Mouse (Mus musculus): ENCODE data around the gene Esyt2.
"Not testable (repeated sequence)": the region's sequence is repeated elsewhere in the genome, so short reads cannot be mapped to it uniquely, and the experiment has no call there.

The Esyt2 gene

GRCm38 (mm10) chr12:116280653-116281364 lies at the start of gene Esyt2:
Gene Esyt2, plus strand, starts transcription at chr12:116281196.
- DNase-seq (ENCODE audit: low read depth) = peak; percentile 98

- DNase-seq (ENCODE audit: low read depth) = no peak
These were observed 49.4 kb upstream of the Esyt2 start for GRCm38 (mm10) chr12:116231612-116232011.

- no peak for DNase-seq (ENCODE audit: low read depth)
These were observed 48.9 kb upstream of the Esyt2 start for GRCm38 (mm10) chr12:116232061-116232460.

- peak; percentile 64 for DNase-seq (ENCODE audit: low read depth)
These were observed 45.6 kb upstream of the Esyt2 start for GRCm38 (mm10) chr12:116235356-116235755.

- no peak for DNase-seq (ENCODE audit: low read depth)
These were observed 44.3 kb upstream of the Esyt2 start for GRCm38 (mm10) chr12:116236658-116237057.

GRCm38 (mm10) chr12:116238370-116238769 lies 42.6 kb upstream of the Esyt2 start:
- DNase-seq (ENCODE audit: low read depth) = no peak

- DNase-seq (ENCODE audit: low read depth) = no peak
These were observed 42.2 kb upstream of the Esyt2 start for GRCm38 (mm10) chr12:116238803-116239202.

- DNase-seq (ENCODE audit: low read depth) = no peak
These were observed 36.4 kb upstream of the Esyt2 start for GRCm38 (mm10) chr12:116244601-116245000.

GRCm38 (mm10) chr12:116254652-116255051 lies 26.3 kb upstream of the Esyt2 start:
- peak; percentile 65 for DNase-seq (ENCODE audit: low read depth)

- no peak for DNase-seq (ENCODE audit: low read depth)
These were observed 25.4 kb upstream of the Esyt2 start for GRCm38 (mm10) chr12:116255636-116256035.

- no peak for DNase-seq (ENCODE audit: low read depth)
These were observed 22.7 kb upstream of the Esyt2 start for GRCm38 (mm10) chr12:116258321-116258720.

- DNase-seq (ENCODE audit: low read depth) = peak; percentile 83
These were observed 18.2 kb upstream of the Esyt2 start, which contains the start of gene Wdr60 for GRCm38 (mm10) chr12:116262555-116263341. Gene Wdr60, minus strand, starts transcription at chr12:116263022.

- DNase-seq (ENCODE audit: low read depth) = no peak
These were observed 16.2 kb upstream of the Esyt2 start for GRCm38 (mm10) chr12:116264756-116265155.

GRCm38 (mm10) chr12:116265275-116265674 lies 15.7 kb upstream of the Esyt2 start:
- DNase-seq (ENCODE audit: low read depth) = no peak

GRCm38 (mm10) chr12:116269450-116269849 lies 11.5 kb upstream of the Esyt2 start:
- DNase-seq (ENCODE audit: low read depth) = no peak

GRCm38 (mm10) chr12:116270538-116270937 lies 10.5 kb upstream of the Esyt2 start:
- DNase-seq (ENCODE audit: low read depth) = no peak

- no peak for DNase-seq (ENCODE audit: low read depth)
These were observed 9.9 kb upstream of the Esyt2 start for GRCm38 (mm10) chr12:116271071-116271470.

GRCm38 (mm10) chr12:116273733-116274132 lies 7.3 kb upstream of the Esyt2 start:
- DNase-seq (ENCODE audit: low read depth) = no peak

- not testable (repeated sequence) for DNase-seq (ENCODE audit: low read depth)
These were observed 5.9 kb upstream of the Esyt2 start, which contains the start of gene Gm11027 for GRCm38 (mm10) chr12:116275086-116275485. Gene Gm11027, plus strand, starts transcription at chr12:116275386.

GRCm38 (mm10) chr12:116275631-116276030 lies 5.4 kb upstream of the Esyt2 start:
- no peak for DNase-seq (ENCODE audit: low read depth)

GRCm38 (mm10) chr12:116276961-116277360 lies 4.0 kb upstream of the Esyt2 start:
- DNase-seq (ENCODE audit: low read depth) = no peak

- DNase-seq (ENCODE audit: low read depth) = no peak
These were observed 2.5 kb upstream of the Esyt2 start for GRCm38 (mm10) chr12:116278541-116278940.

GRCm38 (mm10) chr12:116279181-116279580 lies 1.8 kb upstream of the Esyt2 start:
- DNase-seq (ENCODE audit: low read depth) = no peak

Measured in naive thymus-derived CD4-positive, alpha-beta T cell, adult 2 months (primary cell).